ENCODE assay signal across 14 mouse cellular contexts in genomic region chr4:82411965-82412364, GRCm38 (mm10).
DNase-seq lines count a peak whose midpoint lies in the region; ATAC-seq and TF ChIP-seq lines count a peak whose summit lies in the region.
"Had no signal": no experiment of that assay in that cellular context is flagged by ENCODE, and none has a peak within 500 bp of the region (broad histone marks: within the 10 kb centered on the region; RNA-seq: fewer than 3 reads in every experiment).

No protein-coding gene starts in this region.

- H3K4me2 ChIP-seq in lung, postnatal 0 days (replicated peaks; ENCODE audit: low read depth, low read length), result 0 out of 2 replicates have a peak overlapping the region, but pooled peaks have one; percentile 8
- H3K4me2 ChIP-seq in intestine, embryonic 15.5 days (replicated peaks), result 0 out of 2 replicates have a peak overlapping the region, but pooled peaks have one; percentile 4
- H3K4me2 ChIP-seq in hindbrain, embryonic 14.5 days (replicated peaks), result no peak overlapping the region
- H3K4me2 ChIP-seq: forebrain, embryonic 12.5 days had no signal

- no peaks in the 10 kb centered on the region for H3K9me3 ChIP-seq in lung, postnatal 0 days (ENCODE audit: low read length)
- no peaks in the 10 kb centered on the region for H3K9me3 ChIP-seq in intestine, embryonic 15.5 days
- no peaks in the 10 kb centered on the region for H3K9me3 ChIP-seq in hindbrain, embryonic 14.5 days (ENCODE audit: control insufficient read depth, low read length)
- H3K9me3 ChIP-seq: forebrain, embryonic 12.5 days; limb, embryonic 13.5 days had no signal

- TF ChIP-seq EP300 in lung, postnatal 0 days (IDR thresholded peaks at IDR 0.05), result no peak

- no peak for TF ChIP-seq POLR2A in kidney, adult 2 months (IDR thresholded peaks at IDR 0.05; ENCODE audit: low read depth, low read length)

- no peak for ATAC-seq in lung, postnatal 0 days
- ATAC-seq in intestine, embryonic 15.5 days, result peak; percentile 64
- ATAC-seq in hindbrain, embryonic 14.5 days (ENCODE audit: low FRiP score), result no peak
- ATAC-seq: hindbrain, postnatal 0 days had no signal

- H3K27ac ChIP-seq in kidney, adult 2 months (ENCODE audit: insufficient read depth, low read depth, low read length), result peak overlapping the region; percentile 76
- H3K27ac ChIP-seq in lung, postnatal 0 days (ENCODE audit: low read length), result peak overlapping the region; percentile 40; the same call in 1 of the 2 replicates
- 0 out of 2 replicates have a peak overlapping the region, but pooled peaks have one; percentile 51 for H3K27ac ChIP-seq in intestine, embryonic 15.5 days
- no peak overlapping the region for H3K27ac ChIP-seq in hindbrain, embryonic 14.5 days
- H3K27ac ChIP-seq: forebrain, embryonic 12.5 days; hindbrain, postnatal 0 days had no signal

- H3K27me3 ChIP-seq in kidney, adult 2 months (replicated peaks; ENCODE audit: control insufficient read depth, insufficient read depth, low read length), result no peaks in the 10 kb centered on the region
- no peaks in the 10 kb centered on the region for H3K27me3 ChIP-seq in lung, postnatal 0 days (replicated peaks; ENCODE audit: insufficient read depth, low read length)
- H3K27me3 ChIP-seq in intestine, embryonic 15.5 days (replicated peaks), result no peaks in the 10 kb centered on the region
- H3K27me3 ChIP-seq in hindbrain, embryonic 14.5 days (ENCODE audit: control insufficient read depth, insufficient read depth, low read length), result no peaks in the 10 kb centered on the region
- H3K27me3 ChIP-seq: forebrain, embryonic 12.5 days; limb, embryonic 13.5 days had no signal

- DNase-seq in kidney, adult 2 months, result peak; percentile 45
- no peak for DNase-seq in kidney, postnatal 4 days
- peak; percentile 53 for DNase-seq in lung, postnatal 0 days (ENCODE audit: low spot score)
- no peak for DNase-seq in lung, postnatal 4 days
- DNase-seq in frontal cortex, adult 2 months (ENCODE audit: extremely low spot score in 1 of 2, low spot score in 1 of 2), result no peak
- no peak for DNase-seq in hindbrain, embryonic 14.5 days (ENCODE audit: low spot score)
- DNase-seq: cerebellum, adult 8-10 months; embryo, embryonic 11 days; gastrocnemius, postnatal 25 days; thymus, postnatal 4 days had no signal

- H3K4me1 ChIP-seq in kidney, adult 2 months (ENCODE audit: control insufficient read depth, insufficient read depth, low read length), result peaks cover 23% of the 10 kb centered on the region
- H3K4me1 ChIP-seq in lung, postnatal 0 days (ENCODE audit: insufficient read depth, low read depth, low read length), result peaks cover 17% of the 10 kb centered on the region
- H3K4me1 ChIP-seq in intestine, embryonic 15.5 days (replicated peaks), result peaks cover 33% of the 10 kb centered on the region; the same call in 1 of the 2 replicates
- H3K4me1 ChIP-seq in hindbrain, embryonic 14.5 days (replicated peaks; ENCODE audit: control insufficient read depth, insufficient read depth, low read length), result peaks cover 12% of the 10 kb centered on the region

- whole genome bisulfite sequencing in kidney, adult 2 months, result 34% methylated on average over 5 of the region's 5 CpGs
- WGBS in lung, postnatal 0 days, result 13% methylated on average over 5 of the region's 5 CpGs
- 21% methylated on average over 5 of the region's 5 CpGs for WGBS in intestine, embryonic 15.5 days
- WGBS in hindbrain, embryonic 14.5 days, result 69% methylated on average over 5 of the region's 5 CpGs

- H3K9ac ChIP-seq in lung, postnatal 0 days (replicated peaks; ENCODE audit: low read depth), result no peak overlapping the region
- H3K9ac ChIP-seq in intestine, embryonic 15.5 days, result no peak overlapping the region
- H3K9ac ChIP-seq in hindbrain, embryonic 14.5 days, result no peak overlapping the region
- H3K9ac ChIP-seq: forebrain, embryonic 12.5 days; limb, embryonic 13.5 days had no signal

- no peak overlapping the region for H3K4me3 ChIP-seq in kidney, adult 2 months (ENCODE audit: insufficient read depth, low read depth, low read length)
- no peak overlapping the region for H3K4me3 ChIP-seq in lung, postnatal 0 days (ENCODE audit: low read depth, low read length)
- H3K4me3 ChIP-seq in intestine, embryonic 15.5 days (replicated peaks), result no peak overlapping the region
- H3K4me3 ChIP-seq in hindbrain, embryonic 14.5 days (replicated peaks; ENCODE audit: low read length), result no peak overlapping the region
- H3K4me3 ChIP-seq: forebrain, embryonic 12.5 days; limb, embryonic 13.5 days had no signal

- no peak for TF ChIP-seq CTCF in kidney, adult 2 months (conservative IDR thresholded peaks at IDR 0.05; ENCODE audit: insufficient read depth, insufficient read length, low read depth, low read length)
- no peak for TF ChIP-seq CTCF in lung, postnatal 0 days (IDR thresholded peaks at IDR 0.05)

- no peaks in the 10 kb centered on the region for H3K36me3 ChIP-seq in kidney, adult 2 months (ENCODE audit: control insufficient read depth, insufficient read depth, low read length)
- H3K36me3 ChIP-seq in lung, postnatal 0 days (ENCODE audit: insufficient read depth, low read length), result no peaks in the 10 kb centered on the region
- H3K36me3 ChIP-seq in intestine, embryonic 15.5 days, result no peaks in the 10 kb centered on the region
- H3K36me3 ChIP-seq in hindbrain, embryonic 14.5 days (replicated peaks; ENCODE audit: control insufficient read depth, insufficient read depth), result no peaks in the 10 kb centered on the region
- H3K36me3 ChIP-seq: forebrain, embryonic 12.5 days; limb, embryonic 13.5 days had no signal

Comparison
In these comparisons a context has a peak if more than half of its experiments do, and no peak if none do; other contexts are left out.
1. DNase-seq: peak in kidney, adult 2 months (single experiment) and lung, postnatal 0 days (single experiment); none in kidney, postnatal 4 days (0 of 2), lung, postnatal 4 days (0 of 2), frontal cortex, adult 2 months (0 of 2) and hindbrain, embryonic 14.5 days (single experiment).